Mouse (Mus musculus): ENCODE measurements around the gene Prm2. TPM values are rescaled to one million over a fixed set of nuclear protein-coding genes. Genes with fewer than 3 reads are reported as not detected.
A peak's percentile ranks its signal among the peaks of the same experiment; 100 is the strongest.

Prm2 gene
- not detected in 2 replicates for total RNA-seq (2021)
- long read RNA-seq, experiment 1 = 0 reads
- long read RNA-seq, experiment 2 = 0 reads

DNA sequence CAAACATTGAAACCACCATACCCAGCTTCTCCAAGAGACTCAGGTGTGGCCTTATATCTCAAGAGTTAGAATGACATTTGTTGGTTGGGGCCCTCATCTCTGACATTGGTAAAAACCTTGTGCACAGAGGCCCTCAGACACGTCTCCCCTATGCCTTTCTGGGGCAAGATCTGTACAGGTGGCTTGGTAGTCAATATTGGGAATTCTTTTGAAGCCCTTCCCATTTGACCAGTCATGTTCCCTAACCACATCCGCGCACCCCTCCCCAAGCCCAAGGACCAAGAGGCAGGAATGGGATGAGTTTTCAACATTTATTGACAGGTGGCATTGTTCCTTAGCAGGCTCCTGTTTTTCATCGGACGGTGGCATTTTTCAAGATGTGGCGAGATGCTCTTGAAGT, at the start of gene Prm2:
Prm2 (minus strand) TSS at position 101 of the 400 bp plus-strand sequence.
- DNase-seq = no peak

DNA sequence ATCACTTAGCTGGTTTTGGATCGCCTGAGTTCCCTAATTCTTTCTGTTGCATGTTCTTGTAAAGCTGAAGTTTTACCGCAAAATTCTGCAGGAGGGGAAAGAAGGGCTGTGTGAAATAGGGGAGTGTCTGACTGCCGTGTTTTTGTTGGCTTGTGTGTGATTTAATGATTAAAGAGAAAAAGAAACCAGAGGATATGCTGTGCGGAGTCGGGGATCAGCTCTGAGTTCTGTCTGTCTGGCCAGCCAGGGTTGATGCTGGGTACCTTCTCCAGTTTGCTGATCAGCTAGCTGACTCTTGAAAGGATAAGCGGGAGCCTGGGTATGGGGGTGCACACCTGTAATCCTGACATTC, 48.4 kb upstream of the Prm2 start:
- DNase-seq = no peak

DNA sequence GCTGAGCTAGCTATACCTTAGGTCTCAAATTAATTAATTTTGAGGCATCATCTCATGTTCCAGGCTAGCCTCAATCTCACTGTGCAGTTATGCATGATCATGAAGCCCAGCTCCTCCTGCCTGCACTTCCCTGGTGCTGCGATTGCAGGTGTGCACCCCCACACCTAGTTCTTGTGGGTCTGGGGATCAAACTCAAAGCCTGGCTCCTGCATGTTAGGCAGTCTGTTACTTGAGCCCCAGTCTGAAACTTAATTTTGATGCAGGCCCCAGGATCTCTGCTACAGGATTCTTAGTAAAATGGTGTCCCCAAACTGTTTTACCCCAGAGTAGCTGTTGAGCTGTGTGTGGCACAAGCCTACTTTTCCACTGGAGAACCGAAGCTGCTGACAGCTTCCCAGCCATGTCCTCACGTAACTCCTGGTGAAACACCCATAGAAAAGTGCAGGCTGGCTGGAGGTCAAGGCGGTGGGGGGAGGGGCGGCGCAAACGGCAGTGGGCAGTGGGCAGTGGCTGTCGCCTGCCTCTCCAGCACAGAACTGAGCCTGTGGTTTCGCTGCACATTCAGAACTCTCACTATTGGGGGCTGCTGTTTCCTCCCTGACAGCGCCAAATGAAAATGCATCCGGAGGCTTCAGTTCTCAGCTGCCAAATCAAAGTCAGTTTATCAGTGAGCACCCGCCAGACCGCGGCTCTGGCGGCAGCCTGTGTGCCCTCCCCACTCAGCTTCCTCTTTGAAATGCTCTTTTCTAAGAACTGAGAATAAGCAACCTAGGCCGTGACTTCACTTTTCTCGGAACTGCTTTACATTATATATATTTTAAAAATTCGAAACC, 47.8 kb upstream of the Prm2 start:
- DNase-seq = peak; percentile 64

DNA sequence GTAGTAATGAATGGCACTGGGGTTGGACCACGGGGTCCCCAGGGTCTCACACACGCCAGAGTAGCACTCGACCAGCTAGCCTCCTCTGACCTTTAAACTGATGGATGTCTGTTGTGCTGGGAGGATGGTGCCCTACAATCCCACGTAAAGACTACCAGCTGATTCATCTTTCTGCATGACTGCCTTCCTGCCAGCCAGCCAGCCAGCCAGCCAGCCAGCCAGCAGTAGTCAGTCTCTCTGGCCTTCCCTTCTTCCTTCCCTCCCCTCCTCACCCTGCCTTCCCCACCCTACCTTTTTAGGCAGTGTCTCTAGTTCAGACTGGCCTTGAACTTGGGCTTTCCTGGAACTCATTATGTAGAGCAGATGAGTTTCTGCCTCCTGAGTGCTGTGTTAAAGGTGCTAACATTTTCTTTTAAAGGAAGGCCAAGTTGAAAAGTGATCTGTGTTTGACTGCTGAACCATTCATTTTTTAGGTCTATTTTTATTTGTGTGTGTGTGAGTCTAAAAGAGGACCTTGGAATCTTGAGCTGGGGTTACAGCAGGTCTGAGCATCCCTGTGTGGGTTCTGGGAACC, 46.4 kb upstream of the Prm2 start:
- peak; percentile 63 for DNase-seq

DNA sequence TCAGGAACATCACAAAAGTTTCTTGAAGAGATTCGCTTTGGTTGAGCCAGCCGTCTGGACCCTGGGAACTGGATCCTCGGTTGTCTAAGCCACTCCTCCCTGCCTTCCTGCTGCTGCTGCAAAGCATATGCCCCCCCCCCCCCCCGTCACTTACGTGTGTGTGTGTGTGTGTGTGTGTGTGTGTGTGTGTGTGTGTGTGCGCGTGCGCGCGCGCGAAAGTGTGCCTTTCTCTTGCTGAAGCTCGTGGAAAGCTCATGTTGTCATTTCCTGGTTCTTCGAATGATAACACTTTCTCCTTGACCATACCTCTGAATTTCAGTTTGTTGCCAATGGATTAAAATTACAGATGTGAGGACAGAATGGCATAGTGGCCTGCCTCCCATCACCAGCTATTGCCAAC, 44.1 kb upstream of the Prm2 start:
- DNase-seq = no peak

DNA sequence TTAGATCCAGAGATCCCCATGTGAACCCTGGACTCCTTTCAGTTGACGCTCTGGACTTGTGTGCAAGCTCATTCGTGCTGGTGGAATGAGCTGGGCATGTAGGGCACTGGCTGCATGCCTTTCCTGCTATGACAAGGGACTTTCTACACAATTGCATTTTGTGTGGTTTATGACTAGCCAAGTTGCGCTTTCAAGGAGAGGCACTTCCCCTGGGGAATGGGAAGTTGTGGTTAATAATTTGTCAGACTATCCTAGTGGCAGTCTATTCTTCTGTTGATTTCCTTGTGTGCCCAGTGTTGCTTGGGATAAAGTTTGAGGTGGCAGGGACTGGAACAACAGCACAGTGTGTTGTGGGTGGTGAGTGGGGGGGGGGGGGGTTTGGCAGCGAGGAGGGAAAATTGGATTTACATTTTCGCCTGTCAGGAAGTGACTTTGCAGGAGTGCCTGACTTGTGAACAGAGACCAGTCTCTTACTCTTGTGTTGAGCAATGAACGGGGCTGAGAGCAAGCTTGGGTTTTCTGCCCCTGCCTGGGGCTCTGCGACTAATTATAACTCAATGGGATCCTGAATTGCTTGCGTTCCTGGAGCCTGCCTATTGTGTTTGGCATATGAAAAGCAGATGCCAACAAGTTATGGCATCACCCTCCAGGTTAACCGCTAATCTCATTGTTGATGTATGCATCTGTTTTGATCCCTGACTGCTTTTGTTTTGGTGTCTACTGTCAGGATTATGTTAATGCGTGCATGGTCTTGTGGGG, 42.7 kb upstream of the Prm2 start:
- no peak for DNase-seq

DNA sequence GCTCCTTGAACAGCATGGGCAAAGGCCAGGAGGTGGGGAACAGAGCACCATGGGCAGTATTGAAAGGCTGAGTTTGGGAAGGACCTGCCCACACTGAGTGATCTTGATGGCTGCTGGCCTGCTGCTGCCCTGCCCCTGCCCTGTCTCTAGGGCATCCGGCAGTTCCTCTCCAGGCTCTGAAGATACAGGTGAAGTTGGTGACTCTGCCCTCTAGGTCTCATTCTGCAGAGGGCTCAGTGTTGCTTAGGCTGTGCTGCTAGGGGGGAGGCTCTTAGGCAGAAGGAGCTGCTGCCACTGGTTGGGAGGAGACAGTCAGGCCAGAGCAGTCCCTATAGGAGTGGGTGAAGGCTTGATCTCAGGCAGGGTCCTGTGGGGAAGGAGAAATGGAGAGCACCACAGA, 42.0 kb upstream of the Prm2 start:
- no peak for DNase-seq

DNA sequence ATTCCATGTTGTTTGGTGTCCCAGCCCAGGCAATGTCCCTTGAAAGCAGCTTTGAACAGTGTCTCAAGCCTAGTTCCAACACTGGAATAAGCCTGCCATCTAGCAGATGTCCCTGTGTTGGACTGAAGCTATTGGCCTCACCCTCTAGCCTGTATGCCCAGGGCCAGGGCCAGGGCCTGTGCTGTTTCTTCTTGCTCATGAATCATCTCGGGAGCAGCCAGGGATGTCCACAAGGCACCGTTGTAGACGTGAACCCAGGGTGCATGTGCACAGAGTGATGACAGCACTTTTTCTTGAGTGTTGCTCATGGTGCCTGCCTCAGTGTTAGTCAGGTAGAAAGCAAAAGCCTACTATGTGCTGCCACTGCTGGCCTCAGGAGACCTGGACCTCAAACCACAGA, 41.3 kb upstream of the Prm2 start:
- peak; percentile 31 for DNase-seq

DNA sequence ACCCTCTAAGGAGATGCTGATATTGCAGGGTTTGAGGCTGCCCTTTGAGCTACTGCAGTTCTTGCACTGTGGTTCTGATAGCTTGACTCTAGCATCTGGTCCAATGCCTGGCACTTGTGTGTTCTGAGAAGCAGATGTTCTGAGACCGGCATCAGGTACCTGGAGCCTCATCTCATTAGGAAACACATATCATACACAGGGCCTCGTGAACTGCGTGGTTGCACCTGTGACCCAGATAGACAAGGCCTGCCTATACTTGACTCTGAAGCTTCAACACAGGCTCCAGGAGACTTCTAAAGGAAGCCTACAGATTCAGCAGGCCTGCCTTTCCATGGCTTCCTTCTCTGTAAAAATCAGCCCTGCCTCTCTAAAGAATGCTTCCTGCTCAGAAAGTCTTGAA, 40.5 kb upstream of the Prm2 start:
- no peak for DNase-seq

DNA sequence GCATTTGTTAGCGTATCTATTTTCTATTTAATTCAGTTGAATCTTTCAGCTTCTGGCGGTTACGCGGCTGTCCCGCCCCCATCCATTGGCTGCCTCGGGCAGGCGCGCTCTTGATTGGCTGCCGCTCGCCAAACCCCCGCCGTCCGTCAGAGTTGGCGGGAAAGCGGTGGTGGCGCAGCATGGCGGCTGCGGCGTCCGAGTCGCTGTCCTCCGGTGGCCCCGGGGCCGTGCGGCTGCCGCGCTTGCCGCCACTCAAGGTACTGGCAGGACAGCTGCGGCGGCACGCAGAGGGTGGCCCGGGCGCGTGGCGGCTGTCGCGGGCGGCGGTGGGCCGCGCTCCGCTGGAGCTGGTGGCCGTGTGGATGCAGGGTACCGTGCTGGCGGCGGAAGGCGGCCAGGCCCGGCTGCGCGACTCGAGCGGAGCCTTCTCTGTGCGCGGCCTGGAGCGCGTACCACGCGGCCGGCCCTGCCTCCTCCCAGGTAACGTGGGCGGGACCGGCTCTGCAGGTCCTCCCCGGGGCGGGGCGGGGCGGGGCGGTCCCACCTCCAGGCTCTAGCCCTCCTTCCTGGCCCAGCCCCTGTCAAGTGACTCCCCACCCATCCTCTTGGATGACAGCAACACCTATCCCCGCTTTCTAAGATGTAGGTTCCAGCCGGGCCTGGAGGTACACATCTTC, 39.1 kb upstream of the Prm2 start, which contains the start of gene Rmi2:
Rmi2 (plus strand) TSS at position 149 of the 677 bp plus-strand sequence.
- DNase-seq = peak; percentile 93

DNA sequence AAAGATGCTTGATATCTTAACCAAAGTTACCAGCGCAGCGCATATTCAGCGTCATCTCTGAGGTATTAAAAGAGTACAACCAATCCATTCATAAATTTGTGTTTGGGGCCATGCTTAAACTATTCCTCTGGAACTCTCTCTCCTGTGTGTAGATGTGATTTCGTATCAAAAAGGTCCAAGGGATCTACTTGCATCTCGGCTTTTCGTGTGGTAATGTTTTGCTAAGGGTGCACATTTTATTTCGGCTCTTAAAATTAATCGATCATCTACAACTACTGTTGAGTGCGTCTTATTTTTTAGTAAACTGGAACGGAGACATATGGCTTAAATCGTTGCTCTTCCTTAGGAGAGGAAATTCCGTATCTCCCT, 38.6 kb upstream of the Prm2 start:
- DNase-seq = no peak

DNA sequence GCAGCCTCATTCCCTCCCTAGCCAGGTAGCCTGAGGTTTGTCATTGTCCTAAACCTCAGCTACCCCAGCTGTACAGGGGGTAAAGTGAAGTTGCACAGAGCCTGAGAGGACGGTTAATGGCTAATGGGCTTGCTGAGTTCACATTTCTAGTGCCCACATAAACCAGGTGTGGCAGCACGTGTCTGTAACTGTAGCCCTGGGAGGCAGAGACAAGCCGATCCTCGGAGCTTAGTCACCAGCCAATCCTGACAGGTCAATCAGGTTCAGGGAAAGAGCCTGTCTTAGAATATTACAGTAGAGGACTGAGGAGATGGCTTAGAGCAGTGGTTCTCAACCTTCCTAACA, 32.5 kb upstream of the Prm2 start:
- DNase-seq = no peak

DNA sequence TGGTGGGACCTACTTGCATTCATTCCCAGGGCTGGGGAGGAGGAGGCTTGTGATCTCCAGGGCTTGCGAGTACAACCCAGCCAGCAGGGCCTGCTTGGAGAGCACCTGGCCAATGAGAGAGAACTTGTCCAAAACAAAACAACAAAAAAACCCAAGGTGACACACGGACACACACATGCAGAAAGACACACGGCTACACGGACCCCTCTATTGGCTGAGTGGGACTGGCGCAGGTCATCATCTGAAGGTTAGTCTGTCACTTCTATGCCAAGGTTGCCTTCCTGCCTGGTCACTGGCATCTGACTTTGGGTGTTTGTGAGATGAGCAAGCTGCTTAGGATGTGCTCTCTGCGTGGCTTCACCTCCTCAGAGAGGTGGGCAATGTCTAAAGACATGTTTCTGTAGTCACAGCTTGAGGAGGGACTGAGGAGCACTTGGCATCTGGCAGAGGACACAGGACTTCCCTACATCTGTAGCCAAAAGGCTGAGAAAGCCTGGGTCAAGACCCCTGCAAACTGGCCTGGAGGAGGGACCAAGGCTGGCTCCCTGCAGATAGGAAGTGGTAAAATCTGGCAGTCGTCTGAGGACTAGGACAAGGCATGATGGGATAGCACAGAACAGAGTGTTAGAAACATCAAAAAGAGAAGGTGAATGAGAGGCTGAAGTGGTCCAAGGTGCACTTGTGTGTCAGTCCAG, 32.0 kb upstream of the Prm2 start:
- DNase-seq = no peak

DNA sequence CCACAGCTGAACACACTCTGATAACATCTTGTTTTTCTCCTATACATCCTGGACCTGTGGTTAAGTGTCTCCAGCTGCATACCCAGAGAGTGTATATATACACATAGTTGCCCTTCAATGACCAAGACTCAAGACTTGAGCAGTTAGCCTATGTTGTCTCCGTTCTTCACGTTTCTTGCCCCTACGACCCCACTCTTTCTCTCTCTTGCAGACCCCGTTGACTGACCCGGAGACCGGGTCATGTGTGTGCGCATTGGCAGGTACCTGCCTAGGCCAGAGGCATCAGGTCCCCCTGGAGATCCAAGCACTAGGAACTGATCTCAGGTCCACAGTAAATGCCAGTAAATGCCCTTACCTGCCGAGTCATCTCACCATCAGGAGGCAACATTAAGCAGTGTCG, 31.3 kb upstream of the Prm2 start:
- DNase-seq = no peak

DNA sequence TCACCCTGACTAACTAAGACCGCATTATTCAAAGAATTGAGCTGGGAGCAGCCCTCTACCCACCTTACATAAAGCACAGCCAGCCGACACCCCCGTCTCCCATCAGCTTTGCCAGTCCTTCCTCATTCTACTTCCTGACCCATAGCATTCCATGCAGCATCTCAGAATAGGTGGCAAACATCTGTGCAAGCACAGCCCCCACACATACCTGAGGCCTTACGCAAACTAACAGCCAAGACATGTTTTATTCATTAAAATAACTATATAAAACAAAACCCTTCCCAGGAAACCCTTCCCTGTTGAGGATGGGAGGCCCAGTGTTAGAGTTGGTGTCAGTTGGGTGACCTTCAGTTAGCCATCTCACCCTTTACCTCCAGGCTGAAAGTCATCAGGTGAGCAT, 29.9 kb upstream of the Prm2 start:
- no peak for DNase-seq

DNA sequence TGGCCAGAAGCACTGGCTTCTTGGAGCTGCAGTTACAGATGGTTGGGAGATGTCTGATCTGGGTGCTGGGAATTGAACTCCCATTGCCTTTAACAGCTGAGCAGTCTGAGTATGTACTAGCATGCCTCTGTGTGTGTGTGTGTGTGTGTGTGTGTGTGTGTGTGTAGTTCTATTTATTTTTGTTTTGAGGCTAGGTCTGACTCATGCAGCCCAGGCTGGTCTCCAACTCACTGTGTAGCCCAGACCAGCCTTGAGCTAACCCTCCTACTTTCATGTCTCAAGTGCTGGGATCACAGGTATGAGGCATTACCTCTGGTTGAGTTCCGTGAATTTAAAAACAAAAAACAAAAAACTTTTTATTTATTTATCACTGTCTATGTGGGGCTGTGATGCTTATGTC, 28.6 kb upstream of the Prm2 start:
- no peak for DNase-seq

DNA sequence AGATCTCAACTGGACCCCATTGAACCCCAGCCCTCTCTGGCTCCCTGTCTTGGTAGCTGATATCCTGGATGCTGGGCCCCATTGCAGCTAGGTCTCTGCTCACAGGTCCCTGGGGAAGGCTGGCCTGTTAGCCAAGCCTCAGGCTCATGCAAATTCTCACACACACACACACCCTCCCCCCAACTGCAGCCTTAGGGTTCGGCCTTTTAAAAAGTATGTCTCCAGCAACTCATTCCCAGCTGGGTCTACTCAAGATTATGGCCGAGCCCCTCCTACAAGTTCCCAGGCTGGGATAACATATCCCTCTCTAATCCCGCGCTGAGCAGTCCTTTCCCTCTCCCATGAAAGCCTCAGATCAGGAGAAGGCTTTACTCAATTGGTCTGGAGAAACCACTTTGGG, 25.5 kb upstream of the Prm2 start:
- no peak for DNase-seq

DNA sequence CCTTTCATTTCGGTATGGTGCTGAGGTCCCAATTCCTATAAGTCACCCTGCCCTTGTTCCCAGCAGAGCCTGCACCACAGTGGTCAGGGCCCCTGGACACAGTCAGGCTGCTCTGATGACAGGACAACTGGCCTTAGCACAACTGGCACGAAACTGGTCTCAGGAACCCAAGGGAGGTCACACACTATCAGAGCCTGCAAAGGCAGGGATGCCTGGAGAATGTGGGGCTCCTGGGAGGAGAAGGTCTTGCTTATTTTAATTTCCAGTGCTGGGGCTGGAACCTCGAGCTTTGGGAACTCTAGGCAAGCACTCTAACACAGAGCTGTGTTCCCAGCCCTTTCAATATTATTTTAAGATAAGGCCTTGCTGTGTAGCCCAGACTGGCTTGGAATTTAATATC, 24.0 kb upstream of the Prm2 start:
- DNase-seq = no peak

DNA sequence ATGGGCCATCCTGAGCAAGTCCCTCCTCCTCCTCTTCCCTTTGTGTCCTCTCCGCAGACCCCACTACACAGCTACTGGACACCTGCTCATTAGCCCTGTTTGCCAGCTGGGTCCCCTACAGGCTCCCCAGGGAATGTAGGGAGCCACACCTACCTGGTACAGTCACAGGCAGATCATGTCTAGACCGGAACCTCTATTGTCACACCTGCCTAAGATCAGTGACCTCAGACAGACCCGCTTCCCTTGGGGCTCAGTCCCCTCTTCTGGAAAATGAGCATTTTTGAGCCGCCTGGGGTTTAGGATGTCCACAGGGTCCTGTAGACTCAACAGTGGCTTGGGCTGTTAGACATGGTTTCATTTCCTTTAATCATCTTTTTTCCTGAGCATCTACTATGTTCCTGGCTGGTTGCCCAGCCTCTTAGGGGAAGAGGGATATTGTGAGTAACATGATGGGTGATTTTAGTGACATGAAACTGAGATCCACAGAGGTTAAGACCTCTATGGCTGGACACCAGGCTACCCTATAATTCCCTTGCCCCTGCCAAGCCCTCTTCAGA, 22.7 kb upstream of the Prm2 start:
- no peak for DNase-seq

DNA sequence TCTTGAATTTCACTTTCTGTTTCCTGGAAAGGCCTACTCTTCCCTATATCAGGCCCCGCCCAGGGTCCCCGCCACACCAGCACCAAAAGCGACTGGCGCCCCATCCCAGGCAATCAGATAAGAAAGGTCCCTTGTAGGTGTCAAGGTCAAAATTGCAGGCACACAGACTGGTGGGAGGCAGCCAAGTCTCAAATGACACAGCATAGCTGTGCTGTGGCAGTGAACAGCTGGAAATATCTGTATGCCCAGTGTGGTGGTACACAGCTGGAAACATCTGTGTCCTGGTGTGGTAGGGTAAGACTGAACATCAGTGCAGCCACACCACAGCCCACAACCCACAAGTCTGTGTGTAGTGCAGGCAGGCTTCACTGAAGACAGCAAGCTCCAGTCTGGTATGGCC, 18.9 kb upstream of the Prm2 start:
- peak; percentile 56 for DNase-seq

DNA sequence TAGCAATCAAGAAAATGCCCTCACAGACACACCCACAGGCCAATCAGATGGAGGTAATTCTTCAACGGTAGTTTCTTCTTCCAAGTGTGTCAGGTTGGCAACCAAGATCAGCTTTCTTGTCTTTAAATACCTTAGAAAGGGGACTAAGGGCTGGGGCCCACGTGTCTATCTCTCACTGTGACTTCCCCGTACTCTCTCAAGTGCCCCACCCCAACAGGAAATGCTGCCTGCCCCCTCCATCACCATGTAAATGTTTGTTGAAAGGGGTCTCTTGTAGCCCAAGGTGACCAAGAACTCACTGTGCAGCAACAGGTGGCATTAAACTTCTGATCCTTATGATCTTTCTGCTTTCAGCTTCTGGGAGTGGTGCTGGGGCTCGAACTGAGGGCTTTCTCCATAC, 17.8 kb upstream of the Prm2 start:
- DNase-seq = no peak

DNA sequence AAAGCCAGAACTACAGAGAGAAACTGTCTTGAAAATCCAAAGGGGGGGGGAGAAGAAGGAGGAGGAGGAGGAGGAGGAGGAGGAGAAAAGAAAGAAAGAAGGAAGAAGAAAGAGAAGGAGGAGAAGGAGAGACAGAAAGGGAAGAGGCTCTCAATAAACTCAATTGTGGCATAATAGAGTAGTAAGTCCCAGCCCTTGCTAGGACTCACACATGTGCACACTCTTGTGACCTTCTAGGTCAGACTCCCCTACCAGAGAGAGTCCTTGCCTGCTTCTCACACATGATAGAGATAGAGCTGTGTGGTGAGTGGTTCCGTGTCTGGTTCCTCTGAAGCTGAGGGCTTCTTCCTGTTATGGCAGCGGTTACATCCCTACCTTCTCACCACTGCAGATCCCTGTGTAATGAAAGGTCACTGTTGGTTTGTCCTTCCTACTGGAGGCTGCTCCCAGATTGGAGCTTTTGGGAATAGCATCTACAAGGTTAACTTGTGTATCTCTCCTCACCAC, 17.0 kb upstream of the Prm2 start, which contains the start of gene Gm11172:
Gm11172 (plus strand) TSS at position 51 of the 507 bp plus-strand sequence.
- DNase-seq = no peak

Data from adrenal gland, postnatal 14 days (tissue).